Comparison of ENCODE assay signal across 8 mouse cellular contexts in the genomic region with DNA sequence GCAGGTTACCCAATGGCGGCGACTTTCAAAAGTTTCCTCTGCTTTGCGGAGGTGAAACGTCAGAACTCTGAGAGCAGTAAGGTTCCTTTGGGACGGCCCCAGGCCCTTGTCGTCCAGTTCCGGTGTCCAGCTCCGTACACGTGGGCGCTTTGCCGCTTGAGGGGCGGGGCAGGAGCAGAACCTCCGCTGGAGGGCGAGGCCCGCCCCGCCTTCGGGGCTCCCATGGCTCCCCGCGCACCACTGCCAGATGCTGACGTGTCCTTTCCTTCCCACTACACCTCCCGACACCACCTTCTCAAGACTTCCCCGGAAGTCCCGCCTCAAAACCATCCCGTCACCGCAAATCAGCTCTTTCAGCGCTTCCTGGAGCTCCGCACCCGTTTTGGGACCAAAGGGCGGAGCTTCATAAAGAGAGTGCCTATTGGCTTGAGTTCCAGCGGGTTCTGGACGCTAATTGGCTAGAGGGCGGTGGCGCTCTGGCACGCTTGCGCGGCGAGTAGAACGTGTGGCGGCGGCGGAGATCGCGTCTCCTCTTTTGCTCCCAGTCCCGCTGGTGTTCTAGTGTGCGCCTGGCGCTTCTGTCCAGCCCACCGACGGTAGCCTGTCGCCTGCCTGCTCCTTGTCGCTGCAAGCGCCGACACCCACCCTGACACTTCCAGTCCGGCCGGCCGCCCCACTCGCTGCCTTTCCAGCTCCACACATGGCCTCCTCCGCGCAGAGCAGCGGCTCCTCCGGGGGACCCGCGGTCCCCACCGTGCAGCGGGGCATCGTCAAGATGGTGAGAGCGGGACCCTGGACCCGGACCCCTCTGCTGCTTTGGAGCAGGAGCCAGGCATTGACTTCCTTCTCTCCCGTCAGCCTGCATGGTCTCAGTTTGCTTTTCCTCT. TPM values are rescaled to one million over a fixed set of nuclear protein-coding genes. Genes with fewer than 3 reads are reported as not detected.
DNase-seq lines count a peak whose midpoint lies in the region; ATAC-seq and TF ChIP-seq lines count a peak whose summit lies in the region.

No protein-coding gene starts in this region.

- H3K27ac ChIP-seq in heart, embryonic 11.5 days (ENCODE audit: low read depth, low read length): peak overlapping the region; percentile 84
- H3K27ac ChIP-seq in kidney, embryonic 16.5 days (ENCODE audit: low read length): peak overlapping the region; percentile 78
- H3K27ac ChIP-seq in liver, adult 2 months (replicated peaks; ENCODE audit: insufficient read depth, low read depth, low read length): peak overlapping the region; percentile 72

- H3K36me3 ChIP-seq in C2C12 (ENCODE audit: control insufficient read depth, insufficient read depth) (peaks cover 31% of the 10 kb centered on the region), myocyte (ENCODE audit: control insufficient read depth, insufficient read depth) (no peaks in the 10 kb centered on the region)
- peaks cover 10% of the 10 kb centered on the region for H3K36me3 ChIP-seq in erythroblast, embryonic 14.5 days (ENCODE audit: control insufficient read depth)
- no peaks in the 10 kb centered on the region for H3K36me3 ChIP-seq in heart, embryonic 11.5 days (ENCODE audit: control insufficient read depth, insufficient read depth, low read length)
- H3K36me3 ChIP-seq in kidney, embryonic 16.5 days (ENCODE audit: insufficient read depth, low read length): peaks cover 6% of the 10 kb centered on the region; the same call in 1 of the 2 replicates
- 0 out of 2 replicates have a peak, but pooled peaks cover 2% of the 10 kb centered on the region for H3K36me3 ChIP-seq in liver, adult 2 months (ENCODE audit: control insufficient read depth, insufficient read depth, low read length)
- H3K36me3 ChIP-seq in splenic B cell, adult 2 months (ENCODE audit: control insufficient read depth, insufficient read depth, low read length, poor library complexity, severe bottlenecking): 0 out of 2 replicates have a peak, but pooled peaks cover 2% of the 10 kb centered on the region

- under 1% methylated on average over 68 of the region's 68 CpGs for WGBS in heart, embryonic 11.5 days (ENCODE audit: insufficient replicate concordance)
- under 1% methylated on average over 68 of the region's 68 CpGs for WGBS in kidney, embryonic 16.5 days
- WGBS in liver, adult 2 months: under 1% methylated on average over 68 of the region's 68 CpGs

- peak; percentile 100 for DNase-seq in brain, embryonic 14.5 days (ENCODE audit: low read depth)
- peak; percentile 99 for DNase-seq in liver, adult 2 months (ENCODE audit: extremely low read depth, low read depth, low spot score)
- DNase-seq in splenic B cell, adult 2 months (ENCODE audit: low read depth, low spot score): peak; percentile 99

- peaks cover 51% of the 10 kb centered on the region for H3K4me1 ChIP-seq in erythroblast, embryonic 14.5 days (ENCODE audit: control insufficient read depth)
- H3K4me1 ChIP-seq in heart, embryonic 11.5 days (ENCODE audit: control insufficient read depth, insufficient read depth, low read length): peaks cover 33% of the 10 kb centered on the region
- H3K4me1 ChIP-seq in kidney, embryonic 16.5 days (ENCODE audit: insufficient read depth, low read length): peaks cover 33% of the 10 kb centered on the region
- peaks cover 20% of the 10 kb centered on the region for H3K4me1 ChIP-seq in liver, adult 2 months (ENCODE audit: control insufficient read depth, insufficient read depth, low read length)

- TF ChIP-seq POLR2A in brain, embryonic 14.5 days (IDR thresholded peaks at IDR 0.05; ENCODE audit: borderline replicate concordance, extremely low read depth, insufficient read depth, insufficient read length, poor library complexity, severe bottlenecking): peak; percentile 55; the same call in 1 of the 2 replicates
- peak; percentile 85 for TF ChIP-seq POLR2A in liver, adult 2 months (IDR thresholded peaks at IDR 0.05; ENCODE audit: extremely low read depth, insufficient read depth, low read length)
- peak; percentile 95 for TF ChIP-seq POLR2A in myocyte (IDR thresholded peaks at IDR 0.05; ENCODE audit: insufficient read length, low read depth)

- peak overlapping the region; percentile 92 for H3K4me3 ChIP-seq in C2C12 (ENCODE audit: insufficient read depth, poor library complexity, severe bottlenecking)
- peak overlapping the region; percentile 70 for H3K4me3 ChIP-seq in erythroblast, embryonic 14.5 days (replicated peaks)
- H3K4me3 ChIP-seq in heart, embryonic 11.5 days (ENCODE audit: low read depth, low read length): peak overlapping the region; percentile 95
- H3K4me3 ChIP-seq in kidney, embryonic 16.5 days (ENCODE audit: low read length): peak overlapping the region; percentile 85
- H3K4me3 ChIP-seq in liver, adult 2 months (ENCODE audit: insufficient read depth, low read depth, low read length): peak overlapping the region; percentile 89
- H3K4me3 ChIP-seq in myocyte: peak overlapping the region; percentile 65

- no peaks in the 10 kb centered on the region for H3K9me3 ChIP-seq in erythroblast, embryonic 14.5 days (ENCODE audit: control insufficient read depth, low read length)
- no peaks in the 10 kb centered on the region for H3K9me3 ChIP-seq in heart, embryonic 11.5 days (replicated peaks; ENCODE audit: control insufficient read depth, low read length)
- H3K9me3 ChIP-seq in kidney, embryonic 16.5 days (ENCODE audit: low read length): no peaks in the 10 kb centered on the region

- H3K79me2 ChIP-seq in C2C12 (ENCODE audit: control insufficient read depth, insufficient read depth) (peaks cover 50% of the 10 kb centered on the region), myocyte (ENCODE audit: control insufficient read depth, insufficient read depth) (peaks cover 47% of the 10 kb centered on the region)
- H3K79me2 ChIP-seq in liver, adult 2 months (ENCODE audit: control insufficient read depth, insufficient read depth, low read length): peaks cover 27% of the 10 kb centered on the region

- TF ChIP-seq CTCF in C2C12 (IDR thresholded peaks at IDR 0.05; ENCODE audit: control insufficient read depth, insufficient read depth, insufficient read length): no peak
- no peak for TF ChIP-seq CTCF in brain, embryonic 14.5 days (IDR thresholded peaks at IDR 0.05; ENCODE audit: borderline replicate concordance, extremely low read depth, insufficient read depth, insufficient read length)
- no peak for TF ChIP-seq CTCF in liver, adult 2 months (IDR thresholded peaks at IDR 0.05; ENCODE audit: low read depth, low read length)

- peaks cover 48% of the 10 kb centered on the region for H3K79me3 ChIP-seq in C2C12 (ENCODE audit: low read depth)

- peak overlapping the region; percentile 96 for H3ac ChIP-seq in C2C12 (ENCODE audit: control insufficient read depth, insufficient read length, low read depth)
- H3ac ChIP-seq in myocyte (ENCODE audit: control insufficient read depth, insufficient read length): peak overlapping the region; percentile 21

- peak overlapping the region; percentile 86 for H3K4me2 ChIP-seq in heart, embryonic 11.5 days
- peak overlapping the region; percentile 79 for H3K4me2 ChIP-seq in kidney, embryonic 16.5 days (replicated peaks; ENCODE audit: low read depth, low read length)
- H3K4me2 ChIP-seq in myocyte (ENCODE audit: low read depth): peak overlapping the region; percentile 98

- H3K27me3 ChIP-seq in C2C12 (ENCODE audit: control insufficient read depth, insufficient read depth, insufficient read length) (no peaks in the 10 kb centered on the region), myocyte (ENCODE audit: control insufficient read depth, insufficient read depth, insufficient read length) (no peaks in the 10 kb centered on the region)
- no peaks in the 10 kb centered on the region for H3K27me3 ChIP-seq in erythroblast, embryonic 14.5 days (ENCODE audit: control insufficient read depth)
- no peaks in the 10 kb centered on the region for H3K27me3 ChIP-seq in heart, embryonic 11.5 days (ENCODE audit: control insufficient read depth, insufficient read depth, low read length)
- no peaks in the 10 kb centered on the region for H3K27me3 ChIP-seq in kidney, embryonic 16.5 days (ENCODE audit: insufficient read depth, low read length)
- no peaks in the 10 kb centered on the region for H3K27me3 ChIP-seq in liver, adult 2 months (ENCODE audit: control insufficient read depth, insufficient read depth, low read length)
- H3K27me3 ChIP-seq in splenic B cell, adult 2 months (ENCODE audit: control insufficient read depth, insufficient read depth, low read length, poor library complexity, severe bottlenecking): no peaks in the 10 kb centered on the region

- H3K9ac ChIP-seq in heart, embryonic 11.5 days (ENCODE audit: low read depth, low read length): peak overlapping the region; percentile 90
- H3K9ac ChIP-seq in kidney, embryonic 16.5 days (replicated peaks; ENCODE audit: low read length): peak overlapping the region; percentile 82
- H3K9ac ChIP-seq in liver, adult 2 months (ENCODE audit: low read depth, low read length): peak overlapping the region; percentile 96

- peak; percentile 99 for ATAC-seq in heart, embryonic 11.5 days (replicated peaks; ENCODE audit: insufficient number of reproducible peaks, low FRiP score, low TSS enrichment)
- peak; percentile 98 for ATAC-seq in kidney, embryonic 16.5 days (ENCODE audit: low FRiP score, low TSS enrichment)

RNA-seq across cellular contexts. Expression of a gene that starts 5.2 kb away (rescaled TPM):
- polyA plus RNA-seq in C2C12 (2012; fragmentation: generic; extraction: Trizol) (155 TPM), myocyte (2012; fragmentation: generic; extraction: Trizol) (190 TPM)
- polyA plus RNA-seq in brain, embryonic 14.5 days (2012; rRNA removed): 59.2 and 73.1 TPM in 2 replicates
- 1.7 and 1.9 TPM in 2 replicates for polyA plus RNA-seq in erythroblast, embryonic 14.5 days (2012)
- polyA plus RNA-seq in heart, embryonic 11.5 days (2014; fragmentation: Nextera tagmentation; extraction: Ambion mirVana): 87.9 and 91.1 TPM in 2 replicates
- polyA plus RNA-seq in kidney, embryonic 16.5 days (2015; fragmentation: Nextera tagmentation; extraction: Ambion mirVana): 134 and 136 TPM in 2 replicates
- total RNA-seq in liver, adult 2 months (2014; rRNA removed): 64.2 and 85.4 TPM in 2 replicates
- 83.9 and 88.6 TPM in 2 replicates for polyA plus RNA-seq in liver, adult 2 months (2012; rRNA removed)

RNA-seq across cellular contexts. Expression of a gene that starts 31.0 kb away (rescaled TPM):
- polyA plus RNA-seq in C2C12 (2012; fragmentation: generic; extraction: Trizol) (not detected), myocyte (2012; fragmentation: generic; extraction: Trizol) (not detected)
- polyA plus RNA-seq in brain, embryonic 14.5 days (2012; rRNA removed): 0.30 TPM in 1 of 2 replicates, not detected in the other
- not detected in 2 replicates for polyA plus RNA-seq in erythroblast, embryonic 14.5 days (2012)
- not detected in 2 replicates for polyA plus RNA-seq in heart, embryonic 11.5 days (2014; fragmentation: Nextera tagmentation; extraction: Ambion mirVana)
- polyA plus RNA-seq in kidney, embryonic 16.5 days (2015; fragmentation: Nextera tagmentation; extraction: Ambion mirVana): not detected in 2 replicates
- total RNA-seq in liver, adult 2 months (2014; rRNA removed): not detected in 2 replicates
- not detected in 2 replicates for polyA plus RNA-seq in liver, adult 2 months (2012; rRNA removed)

RNA-seq across cellular contexts. Expression of a gene that starts 51.9 kb away (rescaled TPM):
- 4.7 TPM for polyA plus RNA-seq in C2C12 (2012; fragmentation: generic; extraction: Trizol)
- polyA plus RNA-seq in brain, embryonic 14.5 days (2012; rRNA removed): 6.3 and 9.1 TPM in 2 replicates
- polyA plus RNA-seq in erythroblast, embryonic 14.5 days (2012): 0.48 and 0.64 TPM in 2 replicates
- 4.0 and 4.4 TPM in 2 replicates for polyA plus RNA-seq in heart, embryonic 11.5 days (2014; fragmentation: Nextera tagmentation; extraction: Ambion mirVana)
- polyA plus RNA-seq in kidney, embryonic 16.5 days (2015; fragmentation: Nextera tagmentation; extraction: Ambion mirVana): 11.5 and 12.6 TPM in 2 replicates
- 9.9 and 12.0 TPM in 2 replicates for total RNA-seq in liver, adult 2 months (2014; rRNA removed)
- 3.9 and 4.3 TPM in 2 replicates for polyA plus RNA-seq in liver, adult 2 months (2012; rRNA removed)
- 6.7 TPM for polyA plus RNA-seq in myocyte (2012; fragmentation: generic; extraction: Trizol)

RNA-seq across cellular contexts. Expression of a gene that starts 52.5 kb away (rescaled TPM):
- polyA plus RNA-seq in C2C12 (2012; fragmentation: generic; extraction: Trizol) (not detected), myocyte (2012; fragmentation: generic; extraction: Trizol) (not detected)
- polyA plus RNA-seq in brain, embryonic 14.5 days (2012; rRNA removed): 0.05 and 0.15 TPM in 2 replicates
- polyA plus RNA-seq in erythroblast, embryonic 14.5 days (2012): 0.06 TPM in 1 of 2 replicates, not detected in the other
- polyA plus RNA-seq in heart, embryonic 11.5 days (2014; fragmentation: Nextera tagmentation; extraction: Ambion mirVana): not detected in 2 replicates
- polyA plus RNA-seq in kidney, embryonic 16.5 days (2015; fragmentation: Nextera tagmentation; extraction: Ambion mirVana): not detected in 2 replicates
- 0.09 TPM in 1 of 2 replicates, not detected in the other for total RNA-seq in liver, adult 2 months (2014; rRNA removed)
- 0.06 TPM in 1 of 2 replicates, not detected in the other for polyA plus RNA-seq in liver, adult 2 months (2012; rRNA removed)

RNA-seq across cellular contexts. Expression of a gene that starts 56.7 kb away (rescaled TPM):
- polyA plus RNA-seq in C2C12 (2012; fragmentation: generic; extraction: Trizol) (203 TPM), myocyte (2012; fragmentation: generic; extraction: Trizol) (209 TPM)
- polyA plus RNA-seq in brain, embryonic 14.5 days (2012; rRNA removed): 428 and 477 TPM in 2 replicates
- 560 and 598 TPM in 2 replicates for polyA plus RNA-seq in erythroblast, embryonic 14.5 days (2012)
- polyA plus RNA-seq in heart, embryonic 11.5 days (2014; fragmentation: Nextera tagmentation; extraction: Ambion mirVana): 243 and 281 TPM in 2 replicates
- 328 and 350 TPM in 2 replicates for polyA plus RNA-seq in kidney, embryonic 16.5 days (2015; fragmentation: Nextera tagmentation; extraction: Ambion mirVana)
- total RNA-seq in liver, adult 2 months (2014; rRNA removed): 165 and 194 TPM in 2 replicates
- polyA plus RNA-seq in liver, adult 2 months (2012; rRNA removed): 215 and 326 TPM in 2 replicates

Comparison
In these comparisons a context has a peak if more than half of its experiments do, and no peak if none do; other contexts are left out.
1. Peak in every context shown above with its lines: DNase-seq, ATAC-seq, H3K4me3 ChIP-seq and H3K27ac ChIP-seq.
2. RNA of a gene that starts 5.2 kb away (polyA plus RNA-seq): 190 TPM in myocyte (single experiment), 155 TPM in C2C12 (single experiment), 134 to 136 TPM in kidney, embryonic 16.5 days, 83.9 to 88.6 TPM in liver, adult 2 months, 87.9 to 91.1 TPM in heart, embryonic 11.5 days and 59.2 to 73.1 TPM in brain, embryonic 14.5 days; 1.7 to 1.9 TPM in erythroblast, embryonic 14.5 days; every median in the first group is over 10 times any median in the second.